Mouse (Mus musculus) brain, embryonic 14.5 days (tissue): Measurements from ENCODE around the gene Cdk4. TPM values are rescaled to one million over a fixed set of nuclear protein-coding genes. Genes with fewer than 3 reads are reported as not detected.
"Not testable (repeated sequence)": the region's sequence is repeated elsewhere in the genome, so short reads cannot be mapped to it uniquely, and the experiment has no call there.

Source experiments
- DNase-seq: peaks from one replicate; pipeline ENCODE4 v3.0.0-alpha.2; 2011; ENCODE audit warnings: low read depth
- CTCF ChIP-seq: fragments of 200-500 bp; IDR thresholded peaks from 2 replicates; pipeline ENCODE4 v1.5.1; 2012; ENCODE audit warnings: inconsistent platforms, mild to moderate bottlenecking, moderate library complexity, borderline replicate concordance; ENCODE audit not compliant: insufficient read depth, insufficient read length; ENCODE audit errors: extremely low read depth
- POLR2A ChIP-seq: fragments of 200-500 bp; IDR thresholded peaks from 2 replicates; pipeline ENCODE4 v1.6.1; 2012; ENCODE audit warnings: mild to moderate bottlenecking, inconsistent platforms, borderline replicate concordance; ENCODE audit not compliant: poor library complexity, insufficient read depth, insufficient read length, severe bottlenecking; ENCODE audit errors: extremely low read depth
- polyA plus RNA-seq: library from polyadenylated mRNA; depleted of rRNA; stranded (reverse); fragments of >200 nt; gene quantifications from 2 replicates; pipeline ENCODE4 v1.2.3, GENCODE M21; 2012

The Cdk4 gene
- polyA plus RNA-seq, 1 experiment, result 871 TPM

- peak; percentile 94 for DNase-seq
- TF ChIP-seq POLR2A (no peak), CTCF (no peak)
These were observed 6.2 kb downstream of the Cdk4 start for GRCm38 (mm10) chr10:127069281-127070189.

DNA sequence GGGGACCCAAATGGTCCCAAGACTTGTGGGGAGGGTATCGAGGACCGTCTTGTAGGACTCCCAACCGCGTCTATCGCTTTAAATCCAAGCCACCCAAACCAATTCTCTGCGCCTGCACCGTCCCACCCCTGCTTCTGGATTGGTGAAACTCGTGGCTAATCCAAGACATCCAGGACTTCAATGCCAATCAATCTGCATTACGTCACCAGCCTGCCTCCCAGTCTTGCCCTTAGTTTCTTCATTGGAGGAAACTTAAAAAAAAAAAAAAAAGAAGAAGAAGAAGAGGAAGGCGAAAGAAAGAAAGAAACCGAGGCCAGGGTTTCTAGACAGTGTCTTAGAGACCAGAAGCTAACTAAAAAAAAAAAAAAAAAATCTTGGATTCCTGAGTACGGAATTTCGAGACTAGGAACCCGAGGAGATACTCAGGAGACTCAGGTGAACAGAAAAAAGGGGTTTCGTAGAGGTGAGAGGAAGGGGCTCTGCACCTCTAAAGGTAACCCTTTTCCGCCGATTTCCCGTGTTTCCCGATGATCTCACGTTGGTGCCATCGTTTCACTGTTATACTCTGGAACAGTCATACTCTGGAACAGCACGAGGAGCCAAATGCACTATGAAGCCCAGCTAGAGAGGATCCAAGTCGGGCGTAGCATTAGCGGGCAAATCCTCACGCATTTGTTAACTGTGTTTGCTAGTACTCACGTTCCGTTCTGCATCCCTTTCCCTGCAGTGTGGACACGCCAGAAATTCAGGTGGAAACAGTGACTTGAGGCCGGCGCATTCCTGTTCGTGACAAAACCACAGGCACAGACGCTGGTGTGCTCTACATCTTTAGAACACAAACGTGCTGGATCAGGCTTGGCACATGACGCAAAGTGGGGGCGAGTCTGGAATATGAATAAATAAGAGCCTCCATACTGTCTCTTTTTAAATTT, 7.1 kb downstream of the Cdk4 start, which contains the start of gene Tspan31:
Gene Tspan31, minus strand, starts transcription at position 75 of the 932 bp plus-strand sequence.
- peak; percentile 99 for DNase-seq
- TF ChIP-seq POLR2A (peak; percentile 68; the same call in 1 of the 2 replicates), CTCF (no peak)

DNA sequence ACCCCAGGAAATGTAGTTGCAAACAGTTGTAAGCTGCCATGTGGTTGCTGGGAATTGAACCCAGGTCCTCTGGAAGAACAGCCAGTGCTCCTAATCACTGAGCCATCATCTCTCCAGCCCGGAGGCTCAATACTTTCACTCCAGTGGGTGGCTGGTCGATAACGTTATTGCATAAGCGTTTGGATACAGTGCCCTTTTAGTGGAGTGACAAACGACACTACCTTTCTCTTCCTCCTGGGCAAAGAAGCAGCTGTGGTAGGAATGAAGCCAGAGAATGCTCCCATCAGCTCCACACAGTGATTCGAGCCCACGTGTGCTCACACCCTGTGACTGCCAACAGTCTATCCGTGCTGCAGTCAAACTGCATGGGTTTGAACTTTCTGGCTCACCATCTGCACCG, 7.9 kb downstream of the Cdk4 start:
- no peak for TF ChIP-seq CTCF
- no peak for TF ChIP-seq POLR2A

DNA sequence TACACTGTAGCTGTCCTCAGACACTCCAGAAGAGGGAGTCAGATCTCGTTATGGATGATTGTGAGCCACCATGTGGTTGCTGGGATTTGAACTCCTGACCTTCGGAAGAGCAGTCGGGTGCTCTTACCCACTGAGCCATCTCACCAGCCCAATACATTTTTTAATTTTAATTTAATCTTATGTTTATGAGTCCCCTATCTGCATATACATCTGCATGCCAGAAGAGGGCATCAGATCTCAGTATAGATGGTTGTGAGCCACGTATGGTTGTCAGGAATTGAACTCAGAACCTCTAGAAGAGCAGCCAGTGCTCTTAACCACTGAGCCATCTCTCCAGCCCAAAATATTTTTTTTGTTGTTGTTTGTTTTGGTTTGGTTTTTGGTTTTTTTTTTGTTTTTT, 8.9 kb downstream of the Cdk4 start:
- DNase-seq, result not testable (repeated sequence)

More for the DNA sequence above, 7.9 kb downstream of the Cdk4 start:
- no peak for DNase-seq

GRCm38 (mm10) chr10:127072969-127073368, 9.6 kb downstream of the Cdk4 start:
- not testable (repeated sequence) for DNase-seq

GRCm38 (mm10) chr10:127073981-127074380, 10.6 kb downstream of the Cdk4 start:
- TF ChIP-seq CTCF, result no peak
- TF ChIP-seq POLR2A, result no peak
- DNase-seq, result no peak

DNA sequence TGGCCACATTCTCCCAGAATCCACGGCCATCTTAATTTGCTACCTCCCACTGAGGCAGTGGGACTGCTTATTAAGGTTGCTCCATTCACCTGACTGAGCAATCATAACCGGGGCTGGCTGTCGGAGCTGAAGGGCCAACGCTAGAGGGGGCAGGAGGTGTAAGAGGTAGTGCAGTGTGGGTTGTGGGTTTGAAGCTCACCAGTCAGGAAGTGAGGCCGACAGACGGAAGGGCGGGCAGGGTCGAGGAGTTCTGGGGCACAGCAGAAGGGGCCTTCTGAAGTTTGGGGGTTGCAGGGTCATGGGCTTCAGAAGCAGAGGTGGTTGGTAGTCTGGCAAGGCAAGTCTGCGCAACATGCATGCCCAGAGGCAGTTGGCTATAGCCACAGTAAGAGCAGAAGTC, 11.7 kb downstream of the Cdk4 start, which contains the start of gene Agap2:
Gene Agap2, plus strand, starts transcription at position 205 of the 400 bp plus-strand sequence.
- TF ChIP-seq POLR2A (no peak), CTCF (no peak)
- DNase-seq, result no peak

DNA sequence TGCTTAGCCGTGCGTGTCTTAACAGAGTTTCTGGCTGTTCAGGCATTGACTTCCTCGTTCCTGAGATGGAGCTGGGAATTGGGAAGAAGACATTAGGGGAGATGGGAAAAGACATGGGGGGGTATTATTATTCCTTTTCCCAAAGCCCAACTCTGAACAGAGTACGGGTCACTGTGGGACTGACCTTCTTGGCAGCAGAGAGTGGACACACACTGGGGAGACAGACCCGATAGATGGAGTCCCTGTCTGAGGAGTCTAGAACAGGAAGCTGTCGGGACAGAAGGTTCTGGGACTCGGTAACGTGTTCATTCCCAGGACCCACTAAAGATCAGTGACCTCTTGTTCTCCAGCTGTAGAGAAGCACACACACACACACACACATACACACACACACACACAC, 12.3 kb downstream of the Cdk4 start:
- TF ChIP-seq POLR2A (no peak), CTCF (no peak)
- no peak for DNase-seq

DNA sequence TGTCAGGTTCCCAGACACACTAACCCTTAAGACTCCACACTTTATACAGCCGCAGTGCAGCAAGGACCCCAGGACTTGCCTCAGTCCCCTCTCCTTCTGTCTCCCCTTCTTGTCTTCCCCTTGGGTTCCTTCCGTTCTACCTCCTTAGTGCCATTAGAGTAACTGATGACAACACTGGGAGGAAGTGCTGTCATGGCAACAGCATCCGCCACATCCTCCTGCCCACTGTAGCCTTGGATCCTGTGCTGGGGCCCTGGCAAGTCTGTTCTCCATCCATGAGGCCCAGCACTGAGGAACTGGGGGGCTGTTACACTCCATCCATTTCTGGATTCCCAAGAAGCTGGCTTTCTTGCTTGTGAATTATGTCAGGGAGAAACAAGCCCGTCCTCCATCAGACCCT, 12.7 kb downstream of the Cdk4 start:
- TF ChIP-seq CTCF, result no peak
- no peak for TF ChIP-seq POLR2A
- peak; percentile 39 for DNase-seq

- TF ChIP-seq CTCF (no peak), POLR2A (no peak)
- peak; percentile 20 for DNase-seq
These were observed 14.2 kb downstream of the Cdk4 start for GRCm38 (mm10) chr10:127077515-127077914.

GRCm38 (mm10) chr10:127078001-127078676, 14.8 kb downstream of the Cdk4 start:
- TF ChIP-seq POLR2A (no peak), CTCF (no peak)
- peak; percentile 85 for DNase-seq
